ENCODE assay signal across 8 mouse cellular contexts in the genomic region with DNA sequence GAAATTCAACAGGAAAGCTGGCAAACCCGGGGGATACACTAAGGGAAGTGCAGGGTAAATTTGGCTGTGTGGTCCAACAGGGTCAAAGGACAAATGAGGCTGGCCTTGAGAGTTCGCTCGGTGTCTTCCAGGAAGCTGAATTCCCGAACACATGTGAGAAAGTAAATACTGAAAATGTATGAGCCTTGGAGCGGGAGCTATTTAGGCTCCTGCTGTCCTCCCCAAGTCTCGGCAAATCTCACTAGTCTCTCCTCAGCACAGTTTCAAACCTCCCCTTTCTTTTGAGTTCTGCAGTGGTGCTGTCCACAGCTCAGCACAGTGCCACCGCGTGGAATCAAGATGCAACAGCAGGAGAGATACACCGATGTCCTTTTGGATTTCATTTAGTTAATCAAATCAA. TPM values are rescaled to one million over a fixed set of nuclear protein-coding genes. Genes with fewer than 3 reads are reported as not detected.
A peak's percentile ranks its signal among the peaks of the same experiment; 100 is the strongest.
DNase-seq lines count a peak whose midpoint lies in the region; ATAC-seq lines count a peak whose summit lies in the region.

No protein-coding gene starts in this region.

- no peaks in the 10 kb centered on the region for H3K36me3 ChIP-seq in forebrain, embryonic 16.5 days (ENCODE audit: control insufficient read depth, insufficient read depth)
- no peaks in the 10 kb centered on the region for H3K36me3 ChIP-seq in midbrain, embryonic 16.5 days (ENCODE audit: control insufficient read depth, insufficient read depth, low read length)
- H3K36me3 ChIP-seq in stomach, embryonic 16.5 days (ENCODE audit: control insufficient read depth, insufficient read depth, low read length) = no peaks in the 10 kb centered on the region

- no peak overlapping the region for H3K27ac ChIP-seq in brown adipose tissue, adult 24 weeks (replicated peaks; ENCODE audit: low read depth, low read length)
- H3K27ac ChIP-seq in forebrain, embryonic 16.5 days (ENCODE audit: low read length) = no peak overlapping the region
- no peak overlapping the region for H3K27ac ChIP-seq in midbrain, embryonic 16.5 days (ENCODE audit: low read length)
- H3K27ac ChIP-seq in stomach, embryonic 16.5 days (ENCODE audit: low read length) = no peak overlapping the region

- no peaks in the 10 kb centered on the region for H3K4me1 ChIP-seq in brown adipose tissue, adult 24 weeks (ENCODE audit: control insufficient read depth, insufficient read depth, insufficient read length, low read length)
- peaks cover 16% of the 10 kb centered on the region for H3K4me1 ChIP-seq in forebrain, embryonic 16.5 days (replicated peaks; ENCODE audit: control insufficient read depth, insufficient read depth, low read length)
- peaks cover 7% of the 10 kb centered on the region; the same call in 1 of the 2 replicates for H3K4me1 ChIP-seq in midbrain, embryonic 16.5 days (ENCODE audit: control insufficient read depth, insufficient read depth, low read length)
- 0 out of 2 replicates have a peak, but pooled peaks cover 3% of the 10 kb centered on the region for H3K4me1 ChIP-seq in stomach, embryonic 16.5 days (ENCODE audit: control insufficient read depth, insufficient read depth, low read length)

- 4% methylated on average over 9 of the region's 9 CpGs for WGBS in forebrain, embryonic 16.5 days
- 4% methylated on average over 9 of the region's 9 CpGs for WGBS in midbrain, embryonic 16.5 days
- WGBS in stomach, embryonic 16.5 days = 4% methylated on average over 9 of the region's 9 CpGs

- peak; percentile 69 for ATAC-seq in forebrain, embryonic 16.5 days
- peak; percentile 87 for ATAC-seq in inflammation-experienced regulatory T-cells, adult 6 months
- peak; percentile 76 for ATAC-seq in midbrain, embryonic 16.5 days
- peak; percentile 78 for ATAC-seq in stomach, embryonic 16.5 days (ENCODE audit: insufficient read depth, low FRiP score)

- no peak overlapping the region for H3K9ac ChIP-seq in forebrain, embryonic 16.5 days (replicated peaks; ENCODE audit: low read depth, low read length)
- no peak overlapping the region for H3K9ac ChIP-seq in midbrain, embryonic 16.5 days (ENCODE audit: low read depth, low read length)
- peak overlapping the region; percentile 46; the same call in 1 of the 2 replicates for H3K9ac ChIP-seq in stomach, embryonic 16.5 days (ENCODE audit: low read length)

- H3K9me3 ChIP-seq in forebrain, embryonic 16.5 days (ENCODE audit: control insufficient read depth, low read length) = no peaks in the 10 kb centered on the region
- no peaks in the 10 kb centered on the region for H3K9me3 ChIP-seq in midbrain, embryonic 16.5 days (replicated peaks; ENCODE audit: control insufficient read depth, low read length, poor library complexity, severe bottlenecking)
- no peaks in the 10 kb centered on the region for H3K9me3 ChIP-seq in stomach, embryonic 16.5 days (replicated peaks; ENCODE audit: control insufficient read depth, low read length)

- H3K4me3 ChIP-seq in brown adipose tissue, adult 24 weeks (ENCODE audit: insufficient read depth, low read depth, low read length) = peak overlapping the region; percentile 57
- no peak overlapping the region for H3K4me3 ChIP-seq in forebrain, embryonic 16.5 days (replicated peaks; ENCODE audit: low read length)
- no peak overlapping the region for H3K4me3 ChIP-seq in midbrain, embryonic 16.5 days (ENCODE audit: low read depth, low read length)
- no peak overlapping the region; the same call in 1 of the 2 replicates for H3K4me3 ChIP-seq in stomach, embryonic 16.5 days (replicated peaks; ENCODE audit: low read length)

- peak; percentile 54 to 65 for DNase-seq in left cerebral cortex, adult 18-20 months (ENCODE audit: low spot score in 2 of 2)
- no peak for DNase-seq in left cerebral cortex, adult 8-10 months (ENCODE audit: low spot score in 2 of 2)
- DNase-seq in liver = peak; percentile 44

- peak overlapping the region; percentile 24; the same call in 1 of the 2 replicates for H3K4me2 ChIP-seq in forebrain, embryonic 16.5 days (ENCODE audit: low read length)
- peak overlapping the region; percentile 31 for H3K4me2 ChIP-seq in midbrain, embryonic 16.5 days (ENCODE audit: low read length)
- peak overlapping the region; percentile 53 for H3K4me2 ChIP-seq in stomach, embryonic 16.5 days (ENCODE audit: low read depth, low read length)

- H3K27me3 ChIP-seq in forebrain, embryonic 16.5 days (replicated peaks; ENCODE audit: control insufficient read depth, insufficient read depth, low read length) = peaks cover 17% of the 10 kb centered on the region
- no peaks in the 10 kb centered on the region for H3K27me3 ChIP-seq in midbrain, embryonic 16.5 days (ENCODE audit: control insufficient read depth, insufficient read depth, low read depth, low read length)
- H3K27me3 ChIP-seq in stomach, embryonic 16.5 days (ENCODE audit: control insufficient read depth, insufficient read depth, low read length) = no peaks in the 10 kb centered on the region

RNA-seq across cellular contexts. Expression of a gene that starts 32.8 kb away (rescaled TPM):
- 1 to 10 TPM; 4.3 to 4.9 TPM for total RNA-seq in left cerebral cortex, adult 18-20 months (2021)
- 1 to 10 TPM; 3.6 to 6.3 (median 5.3) TPM for total RNA-seq in left cerebral cortex, adult 8-10 months (2022)
- polyA plus RNA-seq in brown adipose tissue, adult 24 weeks (2012; ENCODE audit: insufficient read depth, insufficient read length, missing spikeins) = 13.6 and 14.5 TPM in 2 replicates
- 7.5 and 10.8 TPM in 2 replicates for polyA plus RNA-seq in forebrain, embryonic 16.5 days (2015; fragmentation: Nextera tagmentation; extraction: Ambion mirVana)
- 10 to 100 TPM; 18.6 to 23.5 (median 18.6) TPM for polyA plus RNA-seq in inflammation-experienced regulatory T-cells, adult 6 months (2017; shearing (Covaris generic))
- polyA plus RNA-seq in midbrain, embryonic 16.5 days (2015; fragmentation: Nextera tagmentation; extraction: Ambion mirVana) = 14.5 and 14.9 TPM in 2 replicates
- 25.0 and 25.5 TPM in 2 replicates for polyA plus RNA-seq in stomach, embryonic 16.5 days (2015; fragmentation: Nextera tagmentation; extraction: Ambion mirVana)

Comparison
In these comparisons a context has a peak if more than half of its experiments do, and no peak if none do; other contexts are left out.
1. DNase-seq: peak in left cerebral cortex, adult 18-20 months (2 of 2) and liver (single experiment); none in left cerebral cortex, adult 8-10 months (0 of 2).
2. Peak in every context shown above with its lines, with median percentiles within 50 percentile points of each other: ATAC-seq and H3K4me2 ChIP-seq.